Mouse (Mus musculus) right cerebral cortex, postnatal 4 days (tissue): ENCODE measurements at regions not wholly inside any gene's neighbourhood (a gene's known extent, or its start where the extent isn't known, plus 50 kb on each side); places are given as distances from the start of the nearest gene placed in this dataset.

Source experiments
- DNase-seq: peaks from one replicate; pipeline ENCODE4 v3.0.0-alpha.2; 2022

GRCm38 (mm10) chr12:7670114-7670513 lies 307.3 kb upstream of the Apob start:
- no peak for DNase-seq

GRCm38 (mm10) chr12:7670561-7670960 lies 306.9 kb upstream of the Apob start:
- DNase-seq = no peak

GRCm38 (mm10) chr12:7691996-7692395 lies 285.5 kb upstream of the Apob start:
- DNase-seq = no peak

- no peak for DNase-seq
Measured at GRCm38 (mm10) chr12:7698324-7698944, 279.0 kb upstream of the Apob start.

GRCm38 (mm10) chr12:7709102-7709501 lies 268.3 kb upstream of the Apob start:
- DNase-seq = no peak

- no peak for DNase-seq
Measured at GRCm38 (mm10) chr12:7709872-7710271, 267.6 kb upstream of the Apob start.

- DNase-seq = no peak
Measured at GRCm38 (mm10) chr12:7715091-7715490, 262.4 kb upstream of the Apob start.

GRCm38 (mm10) chr12:7718556-7718955 lies 258.9 kb upstream of the Apob start:
- no peak for DNase-seq

GRCm38 (mm10) chr12:7719080-7719479 lies 258.4 kb upstream of the Apob start:
- DNase-seq = no peak

GRCm38 (mm10) chr12:7724992-7725391 lies 252.5 kb upstream of the Apob start:
- no peak for DNase-seq

- DNase-seq = no peak
Measured at GRCm38 (mm10) chr12:7738020-7738419, 239.4 kb upstream of the Apob start.

- no peak for DNase-seq
Measured at GRCm38 (mm10) chr12:7738629-7739351, 238.7 kb upstream of the Apob start.

- DNase-seq = no peak
Measured at GRCm38 (mm10) chr12:7739352-7739994, 238.0 kb upstream of the Apob start.

- DNase-seq = no peak
Measured at GRCm38 (mm10) chr12:7746708-7747107, 230.7 kb upstream of the Apob start.

- DNase-seq = peak; percentile 20
Measured at GRCm38 (mm10) chr12:7749319-7750238, 227.9 kb upstream of the Apob start.

GRCm38 (mm10) chr12:7754861-7755260 lies 222.6 kb upstream of the Apob start:
- DNase-seq = no peak

- DNase-seq = no peak
Measured at GRCm38 (mm10) chr12:7764795-7765697, 212.4 kb upstream of the Apob start.

GRCm38 (mm10) chr12:7774127-7774526 lies 203.3 kb upstream of the Apob start:
- no peak for DNase-seq

- peak; percentile 13 for DNase-seq
Measured at GRCm38 (mm10) chr12:7776335-7776734, 201.1 kb upstream of the Apob start.

GRCm38 (mm10) chr12:7777220-7778055 lies 200.0 kb upstream of the Apob start:
- peak; percentile 41 for DNase-seq

- DNase-seq = peak; percentile 23
Measured at GRCm38 (mm10) chr12:7778056-7778440, 199.4 kb upstream of the Apob start.
